Mouse (Mus musculus) spleen, adult 2 months (tissue): Measurements from ENCODE around the gene Ctsk.

Source experiments
- CTCF ChIP-seq: fragments of 200-500 bp; IDR thresholded peaks from 2 replicates; pipeline ENCODE4 v1.5.1; 2011; ENCODE audit warnings: mild to moderate bottlenecking, inconsistent platforms; ENCODE audit not compliant: insufficient read depth, insufficient read length, insufficient replicate concordance; ENCODE audit errors: extremely low read depth
- POLR2A ChIP-seq: fragments of 200-500 bp; IDR thresholded peaks from 2 replicates; pipeline ENCODE4 v1.6.1; 2011; ENCODE audit warnings: low read depth, low read length, inconsistent platforms

- TF ChIP-seq POLR2A (no peak), CTCF (no peak)
These were observed 20.3 kb downstream of the Ctsk start for GRCm38 (mm10) chr3:95519315-95519714.
